Mouse (Mus musculus) retina, postnatal 1 day (tissue): ENCODE results near the gene Gm20696.
A peak's percentile ranks its signal among the peaks of the same experiment; 100 is the strongest.

Experiments
- DNase-seq: peaks from one replicate; pipeline ENCODE4 v3.0.0-alpha.2; 2012

The Gm20696 gene

DNA sequence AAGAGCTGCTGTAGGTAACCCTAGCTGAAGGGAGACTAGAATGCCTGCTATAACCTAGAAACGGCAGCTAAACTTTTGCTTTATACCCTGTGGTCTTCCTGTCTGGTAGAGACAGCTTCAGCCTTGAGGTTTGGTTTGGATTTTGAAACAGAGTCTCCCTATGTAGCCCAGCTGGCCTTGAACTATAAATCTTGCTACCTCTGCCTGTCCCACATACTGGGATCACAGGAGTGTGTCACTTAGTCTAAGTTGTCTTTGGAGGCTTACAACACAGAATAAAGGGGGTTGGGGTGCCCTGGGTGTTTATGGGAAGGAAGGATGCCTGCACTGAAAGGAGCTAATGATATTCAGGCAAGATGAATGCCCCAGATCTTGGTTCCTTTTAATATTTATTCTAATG lies 113.8 kb downstream of the Gm20696 start:
- no peak for DNase-seq

DNA sequence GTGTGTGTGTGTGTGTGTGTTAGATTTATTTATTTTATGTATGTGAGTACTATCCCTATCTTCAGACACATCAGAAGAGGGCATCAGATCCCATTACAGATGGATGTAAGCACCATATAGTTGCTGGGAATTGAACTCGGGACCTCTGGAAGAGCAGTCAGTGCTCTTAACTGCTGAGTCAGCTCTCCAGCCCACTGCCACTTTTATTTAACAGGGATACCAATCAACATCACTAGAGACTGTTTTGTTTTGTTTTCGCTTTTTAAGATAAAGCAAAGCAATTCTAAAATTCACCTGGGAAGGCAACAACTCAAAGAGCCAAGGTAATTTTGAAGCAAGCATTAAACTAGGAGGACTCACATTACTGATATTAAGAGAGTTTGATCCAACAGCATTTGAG lies 120.2 kb downstream of the Gm20696 start:
- DNase-seq, result no peak

DNA sequence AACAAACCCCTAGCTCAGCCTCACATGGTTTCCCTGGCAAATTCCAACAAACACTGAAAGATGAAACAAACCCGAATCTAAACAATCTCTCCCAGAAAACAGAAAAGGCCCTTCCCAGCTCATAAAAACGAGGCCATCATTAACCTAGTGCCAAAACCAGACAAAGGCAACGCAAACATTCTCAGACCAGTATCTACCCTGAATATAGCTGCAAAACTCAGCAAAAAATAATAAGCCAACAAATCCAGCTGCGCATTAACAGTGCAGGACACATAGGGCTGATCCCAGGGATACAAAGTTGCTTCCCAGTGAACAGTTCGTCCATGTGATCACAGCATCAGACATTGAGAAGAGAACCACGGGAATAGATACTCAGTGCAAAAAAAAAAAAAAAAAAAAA lies 121.2 kb downstream of the Gm20696 start:
- no peak for DNase-seq

DNA sequence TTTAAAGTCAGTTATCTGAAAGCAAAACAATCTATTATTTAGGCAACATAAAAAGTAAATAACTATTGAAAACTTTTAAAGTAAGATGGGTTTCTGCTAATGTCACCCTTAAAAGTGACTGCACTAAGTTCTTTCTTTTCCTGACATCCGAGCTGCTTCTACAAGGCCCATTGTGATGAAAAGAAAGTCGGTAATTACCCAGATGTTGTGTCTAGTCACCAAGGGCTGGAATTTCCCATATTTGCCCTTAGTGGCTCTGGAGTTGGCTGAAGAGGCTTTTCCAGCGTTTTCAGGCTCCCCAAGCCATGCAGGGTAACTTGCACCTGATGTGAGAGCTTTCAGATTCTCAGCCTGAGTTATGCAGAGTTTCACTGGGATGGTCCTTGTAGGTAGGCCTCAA lies 125.5 kb downstream of the Gm20696 start:
- DNase-seq, result no peak

DNA sequence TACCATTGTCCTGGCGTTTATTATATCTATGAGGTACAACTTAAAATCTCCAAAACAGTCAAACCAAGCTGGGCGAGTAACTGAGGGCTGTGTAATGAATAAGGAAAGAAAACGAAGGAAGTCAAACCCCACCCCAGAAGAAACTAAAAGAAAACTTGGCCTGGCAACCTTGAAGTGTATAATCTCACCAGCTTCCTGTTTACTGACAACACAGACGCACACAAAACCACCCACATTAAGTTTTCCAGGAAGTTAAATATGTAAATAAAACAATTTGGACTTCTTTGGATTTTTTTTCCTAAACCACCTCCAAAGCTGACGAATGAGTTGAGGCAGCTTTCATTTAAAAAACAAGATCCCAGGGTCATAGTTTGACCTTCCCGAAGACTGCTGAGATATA lies 125.9 kb downstream of the Gm20696 start:
- no peak for DNase-seq

DNA sequence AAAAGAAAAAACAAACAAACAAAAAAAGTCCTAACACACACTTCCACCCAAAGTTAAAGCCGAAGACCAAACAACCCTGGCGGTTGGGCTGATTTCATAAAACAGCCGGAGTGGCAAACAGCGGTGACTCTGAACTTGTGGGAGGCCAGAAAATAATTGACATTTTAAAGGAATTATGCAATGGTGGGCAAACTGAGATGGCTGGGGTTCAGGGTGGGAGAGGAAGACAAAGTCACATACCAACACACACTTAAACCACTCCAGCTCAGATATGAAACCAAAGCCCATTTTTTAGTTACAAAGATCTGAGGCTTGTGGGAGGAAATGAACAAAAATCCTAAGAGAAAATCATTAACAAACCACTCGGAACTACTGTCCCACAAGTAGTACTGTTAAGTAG lies 126.5 kb downstream of the Gm20696 start:
- no peak for DNase-seq

DNA sequence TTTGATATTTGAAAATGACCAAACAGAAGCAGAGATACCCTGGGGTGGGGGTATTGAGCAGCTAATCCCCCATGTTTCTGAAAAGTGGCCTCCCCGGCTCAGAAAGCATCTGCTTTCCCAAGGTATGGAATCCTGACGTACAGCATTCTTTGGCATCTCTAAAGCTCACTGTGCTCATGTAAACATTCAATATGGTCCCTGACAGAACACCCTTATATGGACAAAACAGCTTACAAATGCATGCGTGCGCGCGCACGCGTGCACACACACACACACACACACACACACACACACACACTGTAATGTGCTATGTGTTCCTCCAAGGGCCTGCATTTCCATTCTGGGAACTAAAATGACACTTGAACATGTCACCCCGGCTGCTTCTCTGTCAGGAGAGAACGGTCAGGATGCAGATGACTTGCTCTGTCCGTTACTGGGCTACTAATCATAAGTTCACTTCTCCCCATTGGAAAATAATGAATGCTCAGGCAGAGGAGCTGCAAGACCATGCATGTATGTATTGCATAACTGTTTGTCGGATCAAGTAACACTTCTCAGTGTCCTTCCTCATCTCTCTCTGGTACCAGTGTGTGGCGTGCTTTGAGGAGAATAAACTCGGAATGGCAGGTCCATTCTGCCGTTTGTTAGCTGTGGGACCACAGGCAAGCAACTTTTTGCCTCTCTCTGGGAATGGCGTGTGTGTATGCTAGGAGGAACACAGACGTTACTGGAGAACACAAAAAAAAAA lies 128.2 kb downstream of the Gm20696 start:
- no peak for DNase-seq

DNA sequence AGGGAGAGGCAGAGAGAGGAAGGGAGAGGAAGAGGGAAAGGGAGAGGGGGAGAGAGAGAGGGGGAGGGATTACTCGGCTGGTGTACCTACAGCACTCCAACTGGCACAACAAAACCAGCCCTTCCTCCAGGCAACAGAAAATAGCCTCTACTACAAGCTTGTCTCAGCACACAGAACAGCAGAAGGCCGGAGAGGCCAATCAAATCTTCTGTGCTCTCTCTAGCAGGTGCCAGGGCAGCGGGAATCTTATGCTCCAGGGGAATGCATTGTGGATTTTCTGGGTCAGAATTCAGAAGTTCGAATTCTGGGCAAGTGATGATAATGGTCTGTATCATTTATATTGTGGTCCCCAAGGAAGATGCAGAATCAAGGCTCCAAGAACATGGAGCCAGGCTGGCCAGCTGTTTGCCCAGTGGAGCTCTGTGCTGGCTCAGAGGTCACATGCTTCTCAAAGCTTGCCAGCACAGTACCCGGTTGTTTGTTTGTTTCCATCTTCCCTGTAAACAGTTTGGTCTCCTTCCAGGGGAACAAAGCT lies 132.3 kb downstream of the Gm20696 start:
- no peak for DNase-seq

DNA sequence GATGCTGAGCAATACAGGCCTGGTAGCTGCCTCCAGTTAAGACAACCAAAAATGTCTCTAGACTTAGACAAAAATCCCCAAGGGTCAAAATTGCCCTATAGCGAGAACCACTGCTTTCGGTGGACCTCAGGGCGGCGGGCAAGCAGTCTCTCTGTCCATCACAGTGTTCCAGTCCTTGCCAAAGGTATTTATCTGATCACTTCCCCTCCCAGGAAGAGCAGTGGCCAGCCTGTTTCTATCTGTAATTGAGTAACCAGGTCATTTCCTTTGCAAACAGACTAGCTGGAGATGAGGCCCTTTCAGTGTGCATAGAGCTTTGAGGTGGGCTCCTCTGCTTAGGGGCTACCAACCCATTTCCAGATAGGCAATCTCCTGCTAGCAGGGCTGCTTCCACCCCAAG lies 134.1 kb downstream of the Gm20696 start:
- DNase-seq, result no peak

DNA sequence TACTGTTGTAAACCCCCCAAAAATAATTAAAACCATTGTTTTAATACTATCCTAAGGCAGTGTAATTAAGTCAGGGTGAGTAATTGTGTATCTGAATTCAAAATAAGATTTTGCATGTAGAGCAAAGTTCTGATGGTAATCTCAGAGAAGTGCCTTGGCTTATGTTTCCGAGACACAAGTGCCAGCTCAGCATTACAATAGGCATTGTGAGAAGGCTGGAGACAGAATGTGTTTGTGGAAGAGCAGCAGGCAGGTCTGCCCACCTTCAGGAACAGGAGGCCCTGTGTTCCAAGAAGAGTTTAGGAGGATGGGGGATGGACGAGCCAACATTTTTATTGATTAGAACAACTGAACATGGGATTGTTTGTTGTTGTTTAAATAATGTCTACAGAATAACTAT lies 137.6 kb downstream of the Gm20696 start:
- no peak for DNase-seq

DNA sequence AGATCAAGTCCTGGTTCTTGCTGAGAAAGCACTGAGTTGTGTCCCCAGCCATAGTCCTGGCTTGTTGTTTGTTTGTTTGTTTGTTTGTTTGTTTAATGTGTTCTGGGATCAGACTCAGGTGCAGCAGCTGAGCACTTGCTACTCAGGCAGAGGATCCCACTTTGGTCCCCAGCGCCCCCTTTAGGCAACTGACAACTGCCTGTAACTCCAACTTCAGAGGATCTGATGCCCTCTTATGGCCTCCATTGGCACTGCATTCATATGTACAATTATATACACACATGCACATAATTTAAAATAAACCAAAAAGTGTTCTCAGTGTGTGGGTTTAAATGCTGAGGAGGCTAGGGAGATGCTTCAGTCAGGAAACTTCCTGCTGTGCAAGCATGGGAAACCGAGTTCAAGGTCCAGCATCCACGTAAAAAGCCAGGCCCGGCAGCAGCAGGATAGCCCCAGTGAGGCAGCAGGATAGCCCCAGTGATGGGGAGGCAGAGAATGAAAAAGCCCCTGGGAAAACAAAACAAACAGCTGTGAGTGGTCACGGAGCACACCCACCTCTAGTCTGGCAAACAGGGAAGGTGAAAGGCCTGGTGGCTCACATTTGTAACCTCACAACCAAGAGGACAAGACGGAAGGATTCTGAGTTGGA lies 139.0 kb downstream of the Gm20696 start:
- DNase-seq, result no peak

DNA sequence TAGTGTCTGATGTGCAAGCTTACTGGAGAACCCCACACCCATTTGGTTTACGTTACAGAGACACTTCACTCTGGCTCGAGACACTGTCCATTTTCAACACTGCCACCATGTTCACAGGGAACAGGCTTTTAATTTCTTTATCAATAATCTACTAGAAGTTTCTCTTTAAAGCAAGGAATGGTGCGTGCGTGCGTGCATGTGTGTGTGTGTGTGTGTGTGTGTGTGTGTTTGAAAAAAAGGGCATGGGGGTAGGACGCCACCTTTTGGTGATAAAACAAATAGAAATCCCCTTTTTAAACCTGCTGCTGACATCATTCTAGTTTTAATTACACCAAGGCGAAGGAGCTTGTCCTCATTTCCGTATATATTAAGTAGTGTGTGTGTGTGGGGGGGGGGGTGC lies 141.2 kb downstream of the Gm20696 start:
- DNase-seq, result peak; percentile 73

DNA sequence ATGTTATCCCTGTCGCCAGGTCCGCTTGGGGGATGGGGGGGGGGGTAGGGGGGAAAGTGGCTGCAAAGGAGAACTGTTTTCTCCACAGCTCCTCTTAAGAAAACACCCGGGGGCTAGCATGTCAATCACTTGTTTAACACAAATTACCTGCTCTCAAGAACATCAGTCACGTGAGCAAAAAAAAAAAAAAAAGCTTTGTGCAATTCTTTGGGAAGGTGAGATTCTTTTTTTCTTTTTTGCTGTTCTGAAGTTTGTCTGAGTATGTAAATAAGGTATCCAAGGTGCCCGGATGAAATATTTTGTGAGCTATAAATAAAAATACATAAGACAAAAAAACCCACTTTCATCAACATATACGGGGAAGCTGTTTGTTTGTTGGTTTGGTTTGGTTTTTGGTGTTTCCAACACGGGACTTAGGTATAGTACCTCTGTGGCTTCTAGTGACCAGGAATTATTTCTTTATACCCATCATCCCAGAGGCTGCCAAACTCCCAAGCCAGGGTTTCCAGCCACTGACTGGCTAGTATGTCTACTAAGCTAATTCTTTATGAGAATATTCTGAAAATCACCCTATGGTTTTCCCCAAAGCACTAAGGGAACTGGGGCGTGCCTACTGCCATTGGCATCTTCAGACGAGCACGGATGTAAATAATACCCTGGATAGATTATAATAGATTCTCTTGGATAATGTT lies 142.8 kb downstream of the Gm20696 start:
- no peak for DNase-seq

DNA sequence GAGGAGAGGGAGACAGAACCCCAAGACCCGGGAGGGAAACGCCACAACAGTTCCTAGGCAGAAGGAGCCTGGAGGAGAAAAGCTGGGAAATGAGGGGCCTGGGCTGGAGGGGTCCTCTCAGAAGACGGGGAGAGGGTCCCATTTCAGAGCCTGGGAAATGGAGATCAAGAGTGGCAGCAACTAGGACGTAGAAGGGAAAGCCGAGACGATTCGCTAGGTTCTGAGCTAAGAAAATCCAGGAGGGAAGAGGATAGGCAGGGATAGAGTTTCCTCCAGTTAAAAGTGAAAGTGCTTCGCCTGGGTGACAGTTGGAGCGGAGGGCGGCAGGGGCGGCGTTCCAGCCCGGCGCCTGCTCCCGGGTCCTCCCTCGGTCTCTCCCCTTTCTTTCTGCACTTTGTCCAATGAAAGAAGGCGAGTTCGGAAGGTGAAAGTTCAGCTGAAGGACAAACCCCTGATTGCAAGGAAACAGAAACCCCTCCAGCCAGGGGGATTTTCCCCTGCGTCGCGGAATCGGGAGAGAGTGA lies 143.4 kb downstream of the Gm20696 start:
- DNase-seq, result peak; percentile 90

DNA sequence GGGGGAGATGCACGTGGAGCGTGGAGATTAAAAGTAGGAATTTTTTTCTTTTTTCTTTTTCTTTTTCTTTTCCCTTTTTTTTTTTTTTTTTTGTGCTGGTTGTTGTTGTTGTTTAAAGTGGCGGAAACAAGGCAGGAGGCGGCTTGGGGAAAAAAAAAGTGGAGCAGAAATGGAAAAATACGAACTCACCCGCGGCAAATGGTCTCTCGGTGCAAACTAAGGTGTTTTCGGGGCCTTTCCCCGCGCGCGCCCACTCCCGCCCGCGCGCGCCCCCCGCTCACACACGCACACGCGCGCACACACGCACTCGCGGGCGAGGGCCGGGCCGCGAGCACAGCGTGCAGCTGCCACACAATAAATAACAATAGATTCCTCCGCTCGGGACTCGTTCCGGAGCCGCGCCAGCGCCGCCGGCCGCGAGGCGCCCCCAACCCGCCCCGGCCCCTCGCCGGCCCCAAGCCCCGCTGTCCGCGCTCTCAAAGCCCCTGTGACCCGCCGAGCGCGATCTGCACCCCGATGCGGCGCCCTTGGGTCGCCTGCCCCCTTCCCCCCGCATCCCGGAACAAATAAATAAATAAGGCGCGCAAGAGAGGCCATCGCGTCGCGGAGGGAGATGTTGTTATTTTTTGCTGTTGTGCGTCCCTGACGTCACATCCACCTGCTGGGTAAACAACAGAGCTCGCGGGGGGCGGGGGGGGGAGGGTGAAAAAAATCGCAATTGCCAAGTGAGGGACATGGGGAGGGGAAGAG lies 144.1 kb downstream of the Gm20696 start, which contains the start of gene Foxp1:
Foxp1 (minus strand) TSS at position 363 of the 750 bp plus-strand sequence.
- peak; percentile 95 for DNase-seq

DNA sequence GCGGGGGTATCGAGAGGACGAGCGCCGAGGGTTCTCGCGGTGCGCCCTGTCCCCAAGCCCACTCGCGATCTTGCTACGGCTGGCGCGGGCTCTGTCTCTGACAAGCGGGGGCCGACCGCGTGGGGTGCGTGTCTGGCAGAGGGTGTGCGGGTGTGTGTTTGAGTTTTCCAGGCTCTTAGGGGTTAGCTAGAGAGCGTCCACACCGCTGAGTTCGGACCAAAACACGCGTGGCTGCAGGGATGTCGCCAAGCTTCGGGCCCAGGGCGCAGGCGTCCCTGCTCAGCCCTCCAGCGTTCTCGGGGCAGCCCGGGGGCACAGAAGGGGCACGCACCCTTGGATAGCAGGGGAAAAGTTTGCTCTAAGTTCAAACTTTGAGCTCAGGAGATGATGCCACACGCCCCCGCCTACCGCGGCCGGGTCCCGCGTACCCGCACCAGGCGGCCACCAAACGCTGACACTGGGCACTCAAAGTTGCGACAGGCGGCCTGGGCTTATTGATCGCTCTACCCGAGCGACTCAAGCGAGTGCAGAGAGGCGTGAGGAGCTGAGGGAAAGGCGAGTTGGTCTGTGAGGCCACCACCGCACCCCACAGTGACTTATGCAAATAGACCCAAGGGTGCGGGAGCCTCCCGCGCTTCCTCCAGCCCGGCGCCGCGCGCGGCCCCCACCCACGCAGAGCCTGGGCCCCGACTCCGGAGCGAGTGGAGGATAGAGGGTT lies 144.8 kb downstream of the Gm20696 start:
- peak; percentile 75 for DNase-seq

DNA sequence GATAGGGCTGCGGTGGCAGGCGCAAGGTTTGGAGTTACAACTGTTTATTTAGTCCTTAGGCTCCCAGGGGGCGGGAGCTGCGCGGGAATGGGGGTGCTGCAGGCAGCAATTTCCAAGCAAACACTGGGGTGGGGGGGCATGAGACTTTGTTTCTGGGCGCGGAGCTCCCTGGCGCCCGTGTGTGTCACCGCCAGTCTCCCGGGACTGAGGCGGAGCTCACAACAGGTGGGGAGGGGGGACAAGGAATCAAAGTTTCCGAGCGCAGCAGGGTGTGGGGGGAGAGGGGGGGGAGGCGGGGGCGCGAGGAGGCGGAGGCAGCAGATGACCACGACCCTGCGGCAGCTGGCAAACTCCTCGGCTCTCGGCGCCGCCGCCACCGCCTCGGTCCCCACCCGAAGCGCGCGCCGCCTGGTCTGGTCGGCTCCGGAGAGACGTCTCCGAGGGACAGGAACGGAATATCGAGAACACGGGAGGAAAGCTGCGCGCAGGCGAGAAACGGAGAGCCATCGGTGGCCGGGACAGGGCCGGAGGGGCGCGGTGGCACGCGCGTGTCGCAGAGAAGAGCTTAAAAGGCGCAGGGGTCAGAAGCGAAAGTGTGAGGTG lies 145.5 kb downstream of the Gm20696 start:
- peak; percentile 74 for DNase-seq

DNA sequence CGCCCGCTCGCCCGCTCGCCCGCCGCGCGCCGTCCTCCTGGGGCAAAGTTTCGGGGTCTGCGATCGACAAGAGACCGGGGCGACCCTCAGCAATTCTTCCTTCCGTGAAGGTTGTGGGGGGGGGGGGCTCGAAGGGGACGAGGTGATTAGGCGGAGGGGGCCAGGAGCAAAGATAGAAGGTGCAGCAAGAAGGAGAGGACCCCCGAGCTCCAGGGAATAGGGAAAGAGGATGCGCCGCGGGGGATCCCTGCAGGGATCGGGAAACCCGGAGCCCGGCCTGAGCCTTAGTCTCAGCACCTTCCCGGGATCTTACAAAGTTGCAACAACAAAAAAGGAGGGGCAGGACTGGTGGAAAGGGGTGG lies 145.9 kb downstream of the Gm20696 start:
- DNase-seq, result no peak

DNA sequence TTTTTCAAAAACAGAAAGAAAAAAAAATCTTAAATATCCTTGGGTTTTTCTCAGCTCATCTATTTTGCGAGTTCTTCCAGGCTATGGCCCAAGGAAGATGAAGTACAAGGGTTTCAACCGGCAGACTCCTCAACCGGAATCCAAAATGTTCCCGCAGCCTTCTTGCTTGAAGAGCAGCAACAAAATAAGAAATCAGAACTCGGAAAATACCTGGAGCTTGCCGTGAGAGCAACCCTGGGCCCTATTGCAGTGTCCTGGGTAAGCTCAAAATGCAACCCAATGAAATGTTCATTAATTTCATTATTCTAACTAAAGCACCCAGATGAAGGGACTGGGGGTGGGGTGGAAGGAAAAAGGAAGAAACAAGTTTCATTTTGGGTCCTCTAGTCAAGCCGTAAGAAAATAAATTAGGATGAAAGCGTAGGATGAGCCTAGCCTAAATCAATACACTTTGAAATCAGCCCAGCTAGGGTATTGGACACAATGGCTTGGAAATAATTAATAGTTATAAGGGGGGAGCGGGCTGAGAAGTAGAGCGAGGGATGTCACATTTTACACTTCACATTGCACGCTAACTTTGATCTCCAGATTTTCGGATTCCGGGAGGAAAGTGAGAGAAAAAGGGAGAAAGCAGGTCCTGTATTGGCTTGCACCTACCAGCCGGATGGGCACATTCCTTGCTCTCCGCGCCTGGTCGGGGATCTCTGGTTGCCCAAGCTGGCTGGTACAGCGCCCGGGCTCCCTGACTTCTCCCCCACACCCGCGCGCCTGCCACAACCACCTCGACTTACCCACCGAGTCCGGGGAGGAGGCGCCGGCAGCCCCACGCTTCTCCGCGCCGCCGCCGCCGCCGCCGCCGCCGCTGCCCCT lies 146.6 kb downstream of the Gm20696 start:
- DNase-seq, result peak; percentile 53

DNA sequence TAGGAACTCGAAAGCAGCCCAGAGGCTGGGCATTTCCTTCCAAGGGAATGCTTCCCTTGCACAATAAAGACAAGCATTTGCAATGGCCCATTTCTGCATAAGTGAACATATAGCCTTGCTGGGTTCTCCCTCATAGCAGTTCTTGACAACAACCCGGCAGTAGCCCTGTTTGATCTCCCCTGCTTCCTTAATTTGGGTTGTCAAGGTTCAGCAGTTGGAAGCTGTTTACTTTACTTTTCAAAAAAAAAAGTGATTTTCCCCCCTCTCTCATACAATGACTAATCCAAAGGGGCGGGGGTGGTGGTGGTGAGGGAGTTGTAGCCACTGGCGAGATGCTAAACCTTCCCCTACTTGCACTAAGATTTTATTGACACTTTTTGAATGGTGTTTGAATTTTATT lies 147.5 kb downstream of the Gm20696 start:
- DNase-seq, result no peak
